Mouse (Mus musculus): ENCODE results near the gene Mocs3.

Mocs3 gene

DNA sequence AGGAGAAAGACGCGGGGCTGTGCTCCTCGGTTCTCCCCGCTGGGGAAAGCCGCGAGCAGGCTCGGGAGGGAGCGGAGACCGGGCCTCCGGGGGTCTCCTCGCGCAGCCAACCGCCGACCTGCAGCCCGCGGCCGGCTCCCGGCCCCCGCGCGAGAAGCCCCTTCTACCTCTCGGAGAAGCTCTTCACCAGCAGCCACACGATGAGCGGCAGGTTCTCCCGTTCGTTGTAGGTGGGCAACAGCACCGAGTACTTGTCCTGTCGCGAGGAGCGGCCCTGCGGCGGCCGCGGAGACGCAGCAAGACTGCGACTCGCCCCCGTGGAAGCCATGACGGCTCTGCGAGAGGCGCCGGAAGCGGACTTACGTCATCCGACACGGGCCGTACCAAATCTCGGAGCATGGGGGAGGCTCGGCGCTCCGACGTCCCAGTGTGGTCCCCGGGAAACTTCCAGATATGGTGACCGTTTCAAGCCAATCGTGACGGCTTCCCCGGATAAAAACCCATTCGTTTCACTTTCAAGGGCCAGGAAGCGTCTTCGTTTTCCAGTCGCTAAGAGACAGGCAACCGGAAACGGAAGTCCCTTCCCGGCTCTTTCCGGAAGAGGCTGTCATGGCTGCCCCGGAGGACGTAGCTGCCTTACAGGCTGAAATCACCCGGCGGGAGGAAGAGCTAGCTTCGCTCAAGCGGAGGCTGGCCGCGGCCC, at the start of gene Mocs3, which contains the start of the genes Gm20716 and Dpm1:
Mocs3 (plus strand) TSS at position 597 of the 703 bp plus-strand sequence.
Gm20716 (minus strand) TSS at position 339 of the 703 bp plus-strand sequence.
Dpm1 (minus strand) TSS at position 566 of the 703 bp plus-strand sequence.
- DNase-seq = peak; percentile 99

DNA sequence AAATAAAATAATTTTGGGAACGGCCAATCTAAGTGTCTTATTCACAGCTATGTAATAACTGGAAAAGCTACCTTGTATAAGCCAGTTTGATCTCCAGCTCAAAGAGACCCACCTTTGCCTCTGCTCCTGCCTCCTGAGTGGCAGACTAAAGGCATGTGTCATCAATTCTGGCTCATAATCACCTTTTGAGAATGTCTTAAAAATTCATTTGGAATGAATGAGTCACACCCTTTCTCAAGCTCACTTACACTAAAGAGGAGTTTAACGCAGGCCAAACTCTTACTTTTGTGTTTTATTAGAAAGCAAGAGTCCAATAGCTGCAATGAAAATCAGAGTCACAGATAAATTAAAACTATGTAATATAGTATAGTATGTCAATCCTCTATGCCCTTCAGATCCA, 38.6 kb upstream of the Mocs3 start:
- no peak for DNase-seq

- DNase-seq = no peak
These were observed 36.7 kb upstream of the Mocs3 start for GRCm38 (mm10) chr2:168193685-168194084.

GRCm38 (mm10) chr2:168195721-168196120, 34.7 kb upstream of the Mocs3 start:
- no peak for DNase-seq

GRCm38 (mm10) chr2:168198421-168198820, 32.0 kb upstream of the Mocs3 start:
- DNase-seq = no peak

DNA sequence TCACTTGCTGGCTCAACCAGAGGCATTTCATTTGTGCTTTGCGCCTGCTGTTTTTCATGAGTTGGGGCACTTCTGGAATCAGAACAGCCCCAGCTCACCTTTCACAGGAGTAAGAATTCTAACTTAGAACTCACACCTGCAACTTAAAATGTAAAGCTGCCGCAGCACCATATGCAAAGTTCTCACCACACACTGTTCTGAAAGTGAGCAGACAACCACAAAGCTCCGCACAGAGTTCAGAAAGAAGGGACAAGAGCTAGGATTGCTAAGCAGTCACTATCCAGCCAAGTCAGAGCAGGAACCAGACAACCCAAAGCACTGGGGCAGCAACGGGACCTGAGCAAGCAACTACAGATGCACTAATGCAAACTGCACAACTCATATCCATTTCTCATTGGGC, 30.9 kb upstream of the Mocs3 start:
- no peak for DNase-seq

DNA sequence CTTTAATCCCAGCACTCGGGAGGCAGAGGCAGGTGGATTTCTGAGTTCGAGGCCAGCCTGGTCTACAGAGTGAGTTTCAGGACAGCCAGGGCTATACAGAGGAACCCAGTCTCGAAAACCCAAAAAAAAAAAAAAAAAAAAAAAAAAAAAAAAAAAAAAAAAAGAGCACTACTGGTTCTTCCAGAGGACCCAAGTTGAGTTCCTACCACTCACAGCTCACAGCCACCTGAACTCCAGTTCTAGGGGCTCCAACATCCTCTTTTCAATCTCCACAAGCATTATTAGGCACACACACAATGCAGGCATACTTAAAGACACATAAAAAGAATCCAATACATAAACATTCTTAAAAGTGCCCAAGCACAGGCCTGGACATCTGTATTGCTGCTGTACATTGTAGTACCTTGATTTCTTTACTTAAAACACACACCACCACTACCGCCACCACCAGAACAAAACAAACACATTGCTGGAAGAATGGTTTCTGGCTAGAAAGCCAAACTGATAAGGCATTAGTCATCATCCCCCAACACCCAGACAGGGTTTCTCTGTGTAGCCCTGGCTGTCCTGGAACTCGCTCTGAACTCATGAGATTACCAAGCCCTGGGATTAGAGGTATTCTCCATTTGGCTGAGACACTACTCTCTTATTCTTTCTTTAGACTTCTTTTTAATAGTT, 30.3 kb upstream of the Mocs3 start:
- no peak for DNase-seq

GRCm38 (mm10) chr2:168204476-168204999, 25.9 kb upstream of the Mocs3 start:
- peak; percentile 79 for DNase-seq

GRCm38 (mm10) chr2:168205265-168205664, 25.2 kb upstream of the Mocs3 start:
- peak; percentile 98 for DNase-seq

GRCm38 (mm10) chr2:168205681-168206631, 24.5 kb upstream of the Mocs3 start:
- DNase-seq = peak; percentile 92

- peak; percentile 100 for DNase-seq
These were observed 23.4 kb upstream of the Mocs3 start, which contains the start of gene Adnp for GRCm38 (mm10) chr2:168206725-168207644. Gene Adnp, minus strand, starts transcription at chr2:168207112.

DNA sequence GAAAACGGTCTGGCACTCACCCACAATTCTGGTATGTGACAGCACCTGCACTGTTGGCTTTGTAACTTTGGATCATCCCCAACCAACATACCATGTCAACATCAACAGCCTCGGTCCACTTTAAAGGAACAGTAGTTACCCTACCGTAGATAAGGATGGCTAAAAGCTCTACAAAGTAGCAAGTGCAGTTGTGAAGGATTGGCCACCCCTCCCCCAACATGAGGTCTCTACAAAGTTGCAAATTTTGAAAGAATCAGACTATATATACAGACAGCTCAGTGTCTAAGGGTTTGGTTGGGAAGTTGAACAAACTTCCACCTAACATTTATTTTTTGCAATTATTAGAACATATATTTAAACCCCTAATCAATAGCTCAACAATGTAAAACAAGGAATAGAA, 22.5 kb upstream of the Mocs3 start:
- no peak for DNase-seq

GRCm38 (mm10) chr2:168213788-168214397, 16.5 kb upstream of the Mocs3 start:
- no peak for DNase-seq

GRCm38 (mm10) chr2:168223326-168223725, 7.1 kb upstream of the Mocs3 start:
- peak; percentile 76 for DNase-seq

DNA sequence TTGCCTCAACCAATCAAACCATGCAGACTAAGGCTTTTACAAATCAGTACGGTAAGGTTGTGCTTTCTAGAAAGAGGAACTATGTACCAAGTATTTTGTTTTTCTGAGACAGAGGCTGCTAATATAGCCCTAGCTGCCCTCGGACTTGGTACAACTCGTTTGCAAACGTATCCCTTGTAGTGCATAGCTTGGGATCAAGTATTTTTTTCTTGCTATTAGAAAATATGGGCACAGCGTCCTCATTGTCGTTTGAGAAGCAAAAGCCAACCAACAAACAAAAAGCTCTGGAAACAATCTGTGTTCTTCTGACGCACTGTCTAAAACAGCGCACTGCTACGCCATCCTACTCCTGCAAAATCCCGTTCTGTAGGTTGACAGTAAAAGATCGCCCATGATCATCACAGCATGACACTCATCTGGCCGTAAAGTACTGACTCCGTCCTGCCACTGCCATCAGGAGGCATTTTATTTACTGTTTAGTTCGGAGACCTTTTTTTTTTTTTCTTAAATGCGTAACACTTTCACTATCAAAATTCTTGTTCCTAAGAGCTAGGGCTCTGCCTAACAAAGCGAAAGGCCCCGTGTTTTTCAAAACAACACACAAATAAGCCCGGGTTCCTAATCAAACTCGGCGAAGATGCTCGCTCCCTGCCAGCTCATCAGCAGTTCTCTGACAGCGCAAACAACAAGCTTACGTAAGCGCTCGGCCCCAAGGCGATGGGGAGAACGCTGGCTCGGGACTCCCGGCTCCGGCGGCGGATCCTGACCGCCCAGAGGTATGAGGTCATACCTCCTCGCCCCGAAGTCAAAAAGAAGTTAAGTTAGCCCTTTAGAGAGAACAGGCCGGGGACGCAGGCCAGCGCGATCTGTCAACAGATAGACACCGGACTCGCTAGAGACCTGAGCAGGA, 1.1 kb upstream of the Mocs3 start:
- DNase-seq = peak; percentile 95

DNA sequence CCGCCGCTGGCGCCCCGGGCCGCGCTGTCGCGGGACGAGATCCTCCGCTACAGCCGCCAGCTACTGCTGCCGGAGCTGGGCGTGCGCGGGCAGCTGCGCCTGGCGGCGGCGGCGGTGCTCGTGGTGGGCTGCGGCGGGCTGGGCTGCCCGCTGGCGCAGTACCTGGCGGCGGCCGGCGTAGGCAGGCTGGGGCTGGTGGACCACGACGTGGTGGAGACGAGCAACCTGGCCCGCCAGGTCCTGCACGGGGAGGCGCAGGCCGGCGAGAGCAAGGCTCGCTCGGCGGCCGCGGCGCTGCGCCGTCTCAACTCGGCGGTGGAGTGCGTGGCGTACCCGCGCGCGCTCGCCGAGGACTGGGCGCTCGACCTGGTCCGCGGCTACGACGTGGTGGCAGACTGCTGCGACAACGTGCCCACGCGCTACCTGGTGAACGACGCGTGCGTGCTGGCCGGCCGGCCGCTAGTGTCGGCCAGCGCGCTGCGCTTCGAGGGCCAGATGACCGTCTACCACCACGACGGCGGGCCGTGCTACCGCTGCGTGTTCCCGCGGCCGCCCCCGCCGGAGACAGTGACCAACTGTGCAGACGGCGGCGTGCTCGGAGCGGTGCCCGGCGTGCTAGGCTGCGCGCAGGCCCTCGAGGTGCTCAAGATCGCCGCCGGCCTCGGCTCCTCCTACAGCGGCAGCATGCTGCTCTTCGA, 500 bp downstream of the Mocs3 start:
- DNase-seq = no peak

GRCm38 (mm10) chr2:168231471-168231829, 1.0 kb downstream of the Mocs3 start:
- no peak for DNase-seq

DNA sequence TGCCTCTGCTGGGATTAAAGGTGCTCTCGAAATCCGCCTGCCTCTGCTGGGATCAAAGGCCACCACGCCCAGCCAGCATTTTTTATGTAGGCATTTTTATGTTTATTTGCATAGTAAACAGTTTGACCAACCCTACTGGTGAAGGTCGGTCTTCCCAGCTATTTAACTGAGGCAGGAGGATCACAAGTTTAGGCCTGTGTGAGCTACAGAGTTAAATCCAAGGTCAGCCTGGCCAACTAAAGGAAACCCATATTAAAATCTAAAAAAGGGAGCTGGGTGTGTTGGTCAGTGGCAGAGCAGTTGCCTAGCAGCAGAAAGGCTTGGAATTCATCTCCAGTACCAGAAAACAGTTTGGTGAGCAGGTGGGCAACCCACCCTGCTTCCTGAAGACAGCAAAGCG, 2.9 kb downstream of the Mocs3 start:
- no peak for DNase-seq

DNA sequence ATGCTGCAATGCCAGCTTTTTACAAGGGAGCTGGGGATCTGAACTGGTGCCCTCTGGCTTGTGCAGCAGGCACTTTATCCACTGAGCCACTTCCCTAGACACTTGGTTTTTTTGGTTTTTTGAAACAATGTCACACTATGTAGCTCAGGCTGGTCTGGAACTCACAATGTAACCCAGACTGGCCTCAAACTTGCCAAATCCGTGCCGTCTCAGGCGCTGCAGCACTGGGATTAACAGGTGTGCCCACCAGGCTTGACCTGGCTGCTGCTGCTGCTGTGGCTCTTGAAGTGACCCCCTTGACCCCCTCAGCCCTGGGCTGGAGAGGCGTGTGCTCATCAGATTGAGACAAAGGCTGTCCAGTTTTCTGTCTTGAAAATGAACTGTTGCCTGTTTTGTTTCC, 7.9 kb downstream of the Mocs3 start:
- DNase-seq = no peak

DNA sequence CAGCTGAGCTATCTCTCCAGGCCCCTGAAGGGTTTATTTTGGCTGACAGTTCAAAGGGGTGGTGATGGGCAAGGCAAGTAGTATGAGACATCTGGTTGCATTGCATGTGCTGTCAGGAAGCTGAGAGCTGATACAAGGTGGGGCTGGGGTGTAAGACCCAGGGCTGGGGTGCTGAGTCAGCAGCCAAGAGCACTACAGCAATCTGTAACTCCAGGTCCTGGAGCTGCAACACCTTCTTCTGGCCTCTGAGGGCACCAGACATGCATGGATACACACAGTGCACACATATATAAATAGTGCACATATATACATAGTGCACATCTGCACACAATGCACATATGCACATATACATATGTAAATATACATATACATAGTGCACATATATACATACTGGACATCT, 12.4 kb downstream of the Mocs3 start:
- DNase-seq = no peak

Data from heart, adult 11 months (tissue).